Mouse (Mus musculus) forebrain, embryonic 11.5 days (tissue): ENCODE results near the gene Mvp. TPM values are rescaled to one million over a fixed set of nuclear protein-coding genes. Genes with fewer than 3 reads are reported as not detected.

Experiments used
- ATAC-seq: fragments of 200-750 bp; cut with Nextera tagmentation; replicated peaks from 2 replicates; pipeline ENCODE4 v1.8.0; 2017; ENCODE audit warnings: moderate TSS enrichment; ENCODE audit not compliant: low FRiP score
- DNase-seq: peaks from one replicate; pipeline ENCODE4 v3.0.0-alpha.2; 2017; ENCODE audit warnings: low spot score
- H3K27ac ChIP-seq: fragments of 300-500 bp; sonication (generic); 2 replicates; pipeline ENCODE4 v1.5.1; 2014; ENCODE audit warnings: low read depth, low read length
- H3K27me3 ChIP-seq: fragments of 300-500 bp; sonication (generic); 2 replicates; pipeline ENCODE4 v1.6.1; 2014; ENCODE audit warnings: mild to moderate bottlenecking, low read length, mixed read lengths; ENCODE audit not compliant: control insufficient read depth, insufficient read depth
- H3K36me3 ChIP-seq: fragments of 300-500 bp; sonication (generic); 2 replicates; pipeline ENCODE4 v1.6.1; 2014; ENCODE audit warnings: mild to moderate bottlenecking, low read length, moderate library complexity, mixed read lengths; ENCODE audit not compliant: control insufficient read depth, insufficient read depth
- H3K4me1 ChIP-seq: fragments of 300-500 bp; sonication (generic); replicated peaks from 2 replicates; pipeline ENCODE4 v1.6.1; 2014; ENCODE audit warnings: low read length, mixed read lengths; ENCODE audit not compliant: control insufficient read depth, insufficient read depth
- H3K4me2 ChIP-seq: fragments of 300-500 bp; sonication (generic); 2 replicates; pipeline ENCODE4 v1.6.1; 2014; ENCODE audit warnings: low read depth, mild to moderate bottlenecking, low read length, moderate library complexity, mixed read lengths; ENCODE audit not compliant: severe bottlenecking
- H3K4me3 ChIP-seq: fragments of 300-500 bp; sonication (generic); 2 replicates; pipeline ENCODE4 v1.5.1; 2014; ENCODE audit warnings: low read depth, low read length
- H3K9ac ChIP-seq: fragments of 300-500 bp; sonication (generic); 2 replicates; pipeline ENCODE4 v1.6.1; 2014; ENCODE audit warnings: low read length
- H3K9me3 ChIP-seq: fragments of 300-500 bp; sonication (generic); 2 replicates; pipeline ENCODE4 v1.6.1; 2016; ENCODE audit warnings: low read length, mixed read lengths; ENCODE audit not compliant: control insufficient read depth
- WGBS: fragments of 180-500 bp; shearing (Covaris S2); extraction: QIAGEN DNeasy Blood & Tissue Kit; methylation state at CpG from one replicate; pipeline ENCODE4 v1.1.7; 2014; 5-methylcytosine and 5-hydroxymethylcytosine counted together
- polyA plus RNA-seq: library from polyadenylated mRNA; unstranded; fragments of >200 nt; fragmentation: Nextera tagmentation; extraction: Ambion mirVana; gene quantifications from 2 replicates; pipeline ENCODE4 v1.2.1, GENCODE M21; 2014

Gene Mvp
- polyA plus RNA-seq, 1 experiment from 2014 or later = 3.9 TPM

DNA sequence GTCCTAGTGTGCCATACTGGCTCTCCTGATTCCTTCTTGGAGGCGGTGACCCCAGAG, 38.7 kb downstream of the Mvp start, which contains the start of gene Cdipt:
Cdipt (plus strand) TSS at position 22 of the 57 bp plus-strand sequence.
- Histone ChIP-seq H3K4me3 (peak within 1 kb of the TSS; percentile 98), H3K27ac (peak within 1 kb of the TSS; percentile 86), H3K36me3 (no peaks in the 10 kb centered on the region; the same call in 1 of the 2 replicates), H3K4me1 (peaks cover 6% of the 10 kb centered on the region; the same call in 1 of the 2 replicates), H3K4me2 (peak within 1 kb of the TSS; percentile 84), H3K9me3 (no peaks in the 10 kb centered on the region), H3K27me3 (no peaks in the 10 kb centered on the region), H3K9ac (peak within 1 kb of the TSS; percentile 90)
- no peak for ATAC-seq
- no peak for DNase-seq
- 11% methylated on average over 1 of the region's 1 CpGs for WGBS

DNA sequence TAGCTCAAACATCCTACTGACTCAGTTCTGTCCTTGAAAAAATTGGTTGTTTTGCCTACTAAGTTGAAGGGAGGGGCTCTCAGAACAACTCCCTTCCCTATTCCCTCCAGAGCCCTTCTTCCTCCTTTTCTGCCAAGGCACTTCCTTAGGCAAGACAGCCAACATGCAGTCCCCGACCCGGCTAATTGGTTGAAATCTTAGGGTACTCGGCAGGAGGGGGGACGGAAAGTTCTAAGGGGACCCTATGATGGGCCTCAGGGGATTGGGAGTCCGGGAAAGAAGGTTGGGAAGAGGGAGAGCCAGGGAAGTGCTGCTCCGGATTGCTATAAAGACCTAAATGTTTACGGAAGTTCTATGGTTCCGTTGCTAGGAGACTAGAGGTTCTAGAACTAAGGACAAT, 38.9 kb downstream of the Mvp start:
- Histone ChIP-seq H3K9ac (peak overlapping the region; percentile 41), H3K9me3 (no peaks in the 10 kb centered on the region), H3K4me2 (peak overlapping the region; percentile 84), H3K27me3 (no peaks in the 10 kb centered on the region), H3K4me1 (peaks cover 6% of the 10 kb centered on the region; the same call in 1 of the 2 replicates), H3K4me3 (peak overlapping the region; percentile 98; the same call in 1 of the 2 replicates), H3K36me3 (no peaks in the 10 kb centered on the region; the same call in 1 of the 2 replicates), H3K27ac (no peak overlapping the region)
- 12% methylated on average over 8 of the region's 8 CpGs for WGBS
- ATAC-seq (peak; percentile 25; the same call in 1 of the 2 replicates), DNase-seq (no peak)

DNA sequence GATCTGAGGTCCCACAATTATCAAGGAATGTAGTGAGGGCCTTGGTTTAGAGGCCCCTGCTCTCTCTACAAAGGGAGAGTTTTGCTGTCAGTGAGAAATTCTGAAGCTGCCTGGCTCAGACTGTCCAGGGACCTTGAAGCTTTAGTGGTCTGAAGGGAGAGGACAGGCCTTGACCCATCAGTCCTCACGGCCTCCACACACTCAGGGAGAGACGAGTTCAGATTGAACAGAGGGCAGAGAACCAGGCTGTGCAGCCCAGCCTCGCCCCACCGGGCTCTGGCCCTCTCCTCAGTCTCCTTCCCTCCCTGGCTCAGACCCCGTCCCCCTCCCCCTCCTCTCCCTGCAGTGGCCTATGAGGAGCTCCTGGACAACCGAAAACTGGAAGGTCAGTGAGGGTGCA, 47.1 kb downstream of the Mvp start:
- Histone ChIP-seq H3K36me3 (no peaks in the 10 kb centered on the region), H3K4me2 (no peak overlapping the region), H3K4me1 (no peaks in the 10 kb centered on the region), H3K9ac (no peak overlapping the region), H3K27ac (no peak overlapping the region), H3K27me3 (peaks cover 5% of the 10 kb centered on the region), H3K4me3 (no peak overlapping the region), H3K9me3 (no peaks in the 10 kb centered on the region)
- ATAC-seq = no peak
- no peak for DNase-seq
- WGBS = 51% methylated on average over 6 of the region's 6 CpGs

DNA sequence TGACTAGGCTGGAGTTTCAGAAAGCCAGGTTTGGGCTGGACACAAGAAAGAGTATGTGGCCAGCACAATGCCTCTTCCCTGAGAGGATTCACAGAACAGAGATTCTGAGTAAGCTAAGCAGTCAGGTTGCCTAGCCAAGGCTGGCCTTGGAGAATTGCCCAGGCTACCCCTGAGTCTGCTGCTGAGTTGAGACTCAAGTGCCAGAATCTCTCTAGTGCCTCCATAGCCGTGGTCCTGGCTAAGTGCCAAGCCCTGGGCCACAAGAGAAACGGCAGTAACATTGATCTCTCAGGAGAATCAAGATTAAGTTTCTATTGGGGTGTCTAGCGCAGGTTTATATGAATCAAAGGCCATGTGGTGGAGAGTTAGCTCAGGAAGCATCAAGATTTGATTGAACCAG, 48.9 kb downstream of the Mvp start:
- Histone ChIP-seq H3K4me1 (no peaks in the 10 kb centered on the region), H3K27me3 (peaks cover 8% of the 10 kb centered on the region), H3K9me3 (no peaks in the 10 kb centered on the region), H3K4me2 (no peak overlapping the region), H3K4me3 (no peak overlapping the region), H3K36me3 (no peaks in the 10 kb centered on the region), H3K27ac (no peak overlapping the region), H3K9ac (no peak overlapping the region)
- 81% methylated on average over 3 of the region's 3 CpGs for WGBS
- ATAC-seq (no peak), DNase-seq (no peak)

DNA sequence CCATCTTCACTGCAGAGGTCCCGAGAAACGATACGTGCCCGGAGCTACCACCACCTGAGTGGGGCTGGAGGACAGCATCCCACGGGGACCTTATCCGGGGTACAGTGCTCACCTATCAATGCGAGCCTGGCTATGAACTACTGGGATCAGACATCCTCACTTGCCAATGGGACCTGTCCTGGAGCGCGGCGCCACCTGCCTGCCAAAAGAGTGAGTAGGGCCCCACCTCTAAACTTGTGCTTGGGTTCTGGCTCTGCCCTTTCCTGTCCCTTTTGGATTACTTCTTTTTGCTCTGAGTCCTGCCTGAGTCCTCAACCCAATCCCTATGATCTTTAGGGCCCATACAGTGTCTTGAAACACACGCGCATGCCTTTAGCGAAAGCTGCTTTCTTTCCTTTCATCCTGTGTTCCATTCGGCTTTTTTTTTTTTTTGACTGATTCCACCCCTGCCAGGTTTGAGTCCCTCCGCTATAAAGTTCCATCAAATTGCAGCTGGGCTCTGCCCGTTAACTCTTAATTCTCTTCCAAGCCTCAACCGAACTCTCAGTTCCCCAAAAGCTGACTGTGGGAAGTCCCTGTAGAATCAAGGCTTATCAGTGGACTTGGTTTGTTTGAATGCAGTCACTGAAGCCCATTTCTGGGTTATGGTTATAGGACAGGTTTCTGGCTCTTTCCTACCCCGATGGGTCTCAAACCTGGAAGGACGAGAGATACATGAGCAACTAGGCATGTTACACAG, 50.7 kb downstream of the Mvp start:
- DNase-seq (no peak), ATAC-seq (no peak)
- 28% methylated on average over 19 of the region's 19 CpGs for WGBS
- Histone ChIP-seq H3K4me3 (no peak overlapping the region), H3K27ac (no peak overlapping the region), H3K27me3 (peaks cover 8% of the 10 kb centered on the region), H3K9me3 (no peaks in the 10 kb centered on the region), H3K9ac (no peak overlapping the region), H3K36me3 (no peaks in the 10 kb centered on the region), H3K4me2 (peak overlapping the region; percentile 26; the same call in 1 of the 2 replicates), H3K4me1 (no peaks in the 10 kb centered on the region)

DNA sequence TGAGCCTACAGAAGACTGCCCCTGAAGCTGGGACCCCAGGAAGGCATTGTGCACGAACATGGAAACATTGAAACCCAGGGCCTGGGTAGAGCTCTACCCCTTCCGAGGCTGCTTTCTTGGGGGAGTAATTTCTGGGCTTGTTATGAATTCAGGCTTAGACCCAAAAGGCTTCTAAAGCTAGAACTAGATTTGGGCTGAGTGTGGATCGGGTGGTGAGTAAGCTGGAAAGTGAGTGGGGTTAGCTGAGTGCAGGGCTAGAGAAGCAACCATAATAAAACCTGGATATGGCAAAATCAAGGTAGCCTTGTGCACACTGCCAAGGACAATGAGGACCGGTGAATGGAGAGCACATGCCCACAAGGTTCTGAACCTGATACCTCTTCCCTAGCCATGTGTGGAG, 52.5 kb downstream of the Mvp start:
- ATAC-seq (no peak), DNase-seq (no peak)
- Histone ChIP-seq H3K36me3 (no peaks in the 10 kb centered on the region), H3K27ac (no peak overlapping the region), H3K4me2 (no peak overlapping the region), H3K4me3 (no peak overlapping the region), H3K4me1 (no peaks in the 10 kb centered on the region), H3K9ac (no peak overlapping the region), H3K27me3 (peaks cover 8% of the 10 kb centered on the region), H3K9me3 (no peaks in the 10 kb centered on the region)
- 89% methylated on average over 4 of the region's 4 CpGs for WGBS

DNA sequence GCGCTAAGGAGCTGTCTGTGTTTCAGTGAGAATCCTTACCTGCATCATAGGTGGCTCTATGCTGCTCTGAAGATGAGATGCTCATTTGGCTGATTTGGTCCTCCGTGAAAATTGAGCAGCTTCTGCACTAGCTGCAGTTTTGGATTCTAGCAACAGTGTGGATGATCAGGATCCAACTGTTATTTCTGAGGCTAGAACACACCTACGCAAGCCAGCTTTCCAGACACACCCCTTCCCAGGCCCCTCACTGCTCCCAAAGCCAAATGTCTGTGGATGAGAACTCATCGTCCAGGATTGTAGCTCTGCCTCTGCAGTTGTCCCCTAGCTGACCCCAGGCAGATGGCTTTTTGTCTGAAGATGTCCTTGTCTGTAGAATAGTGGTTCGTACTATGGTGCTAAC, 53.3 kb downstream of the Mvp start:
- Histone ChIP-seq H3K4me2 (no peak overlapping the region), H3K9me3 (no peaks in the 10 kb centered on the region), H3K27ac (no peak overlapping the region), H3K4me3 (no peak overlapping the region), H3K4me1 (no peaks in the 10 kb centered on the region), H3K9ac (no peak overlapping the region), H3K36me3 (no peaks in the 10 kb centered on the region), H3K27me3 (peaks cover 8% of the 10 kb centered on the region)
- ATAC-seq (no peak), DNase-seq (no peak)
- WGBS = 86% methylated on average over 5 of the region's 5 CpGs

DNA sequence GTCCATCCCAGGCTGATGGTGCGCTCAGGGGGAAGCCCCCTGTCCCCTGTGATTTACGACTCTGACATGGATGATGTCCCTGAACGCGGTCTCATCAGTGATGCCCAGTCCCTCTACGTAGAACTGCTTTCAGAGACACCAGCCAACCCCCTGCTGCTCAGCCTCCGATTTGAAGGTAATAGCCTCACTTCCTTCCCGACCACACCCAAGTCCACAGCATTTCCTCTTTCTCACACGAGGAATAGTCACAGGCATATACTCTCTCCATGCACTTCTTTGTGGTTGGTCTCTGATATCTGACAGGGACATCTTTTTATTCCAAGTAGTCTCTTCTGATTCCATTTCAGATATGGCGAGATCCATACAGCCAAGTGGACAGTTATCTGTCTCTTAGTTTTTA, 54.6 kb downstream of the Mvp start:
- H3K36me3 ChIP-seq = no peaks in the 10 kb centered on the region

DNA sequence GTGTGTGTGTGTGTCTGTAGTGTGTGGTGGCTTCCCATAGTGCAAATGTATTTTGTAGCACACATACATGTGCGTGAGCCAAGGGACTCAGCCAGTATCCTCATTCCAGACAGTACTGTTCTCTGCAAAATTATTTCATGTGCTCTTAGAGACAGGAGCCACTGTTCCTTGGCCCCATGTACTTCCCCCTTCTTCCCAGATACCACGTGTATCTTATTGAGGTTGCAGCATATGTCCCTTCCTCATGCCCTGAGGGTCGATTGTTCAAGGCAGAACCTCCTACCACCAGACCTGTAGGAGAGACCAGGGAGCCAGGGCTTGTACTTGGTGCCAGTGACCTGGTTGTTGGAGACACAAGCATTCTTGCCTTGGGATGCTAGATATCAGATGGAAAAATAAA, 59.3 kb downstream of the Mvp start:
- no peaks in the 10 kb centered on the region for H3K9me3 ChIP-seq
- peaks cover 17% of the 10 kb centered on the region for H3K27me3 ChIP-seq
- ATAC-seq (no peak), DNase-seq (no peak)
- H3K4me3 ChIP-seq = no peak overlapping the region
- H3K4me1 ChIP-seq = peaks cover 6% of the 10 kb centered on the region; the same call in 1 of the 2 replicates
- WGBS = 62% methylated on average over 3 of the region's 3 CpGs
- H3K36me3 ChIP-seq = no peaks in the 10 kb centered on the region
- no peak overlapping the region for H3K9ac ChIP-seq
- no peak overlapping the region for H3K4me2 ChIP-seq
- H3K27ac ChIP-seq = no peak overlapping the region

More for the DNA sequence above, 54.6 kb downstream of the Mvp start:
- WGBS = 83% methylated on average over 9 of the region's 9 CpGs
- Histone ChIP-seq H3K4me1 (no peaks in the 10 kb centered on the region), H3K27ac (no peak overlapping the region), H3K9me3 (no peaks in the 10 kb centered on the region), H3K9ac (no peak overlapping the region), H3K4me3 (no peak overlapping the region), H3K27me3 (peaks cover 8% of the 10 kb centered on the region), H3K4me2 (no peak overlapping the region)
- DNase-seq (no peak), ATAC-seq (no peak)
